Mouse (Mus musculus): ENCODE results near the gene Gpr137. TPM values are rescaled to one million over a fixed set of nuclear protein-coding genes. Genes with fewer than 3 reads are reported as not detected.
"Not testable (repeated sequence)": the region's sequence is repeated elsewhere in the genome, so short reads cannot be mapped to it uniquely, and the experiment has no call there.

The Gpr137 gene
- polyA plus RNA-seq (2014; fragmentation: Nextera tagmentation; extraction: Ambion mirVana): 23.3 and 27.4 TPM in 2 replicates

DNA sequence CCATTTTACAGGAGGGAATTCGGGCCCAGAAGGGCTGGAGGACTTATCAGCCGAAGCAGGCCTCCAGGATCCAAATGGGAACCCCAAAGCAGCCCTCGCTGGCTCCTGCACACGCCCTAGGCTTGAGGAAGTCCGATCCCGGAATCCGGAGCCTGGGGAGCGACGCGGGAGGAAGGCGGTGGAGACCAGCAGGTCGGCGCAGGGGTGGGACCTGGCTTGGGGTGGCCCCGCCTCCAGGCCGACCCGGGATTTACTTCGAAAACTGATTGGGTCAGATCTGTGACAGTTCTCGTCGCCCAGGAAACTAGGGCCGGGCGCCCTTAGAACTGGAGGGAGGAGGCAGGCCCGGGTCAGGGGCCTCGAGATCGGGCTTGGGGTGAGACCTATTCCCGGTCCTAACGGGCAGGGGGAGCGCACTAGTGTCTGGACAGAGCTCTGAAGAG lies at the start of gene Gpr137:
Gene Gpr137, minus strand, starts transcription at position 232 of the 443 bp plus-strand sequence.
- Histone ChIP-seq H3K9me3 (ENCODE audit: control insufficient read depth, low read length) (no peaks in the 10 kb centered on the region), H3K9ac (ENCODE audit: low read depth, low read length) (peak within 1 kb of the TSS; percentile 86), H3K36me3 (ENCODE audit: control insufficient read depth, insufficient read depth, low read length) (0 out of 2 replicates have a peak, but pooled peaks cover 4% of the 10 kb centered on the region), H3K27ac (ENCODE audit: low read depth, low read length) (peak within 1 kb of the TSS; percentile 98), H3K4me2 (replicated peaks; ENCODE audit: low read depth, low read length) (peak within 1 kb of the TSS; percentile 98), H3K27me3 (ENCODE audit: control insufficient read depth, insufficient read depth, low read length) (no peaks in the 10 kb centered on the region), H3K4me1 (ENCODE audit: control insufficient read depth, insufficient read depth, low read length) (peaks cover 9% of the 10 kb centered on the region), H3K4me3 (ENCODE audit: low read length) (peak within 1 kb of the TSS; percentile 88)
- ATAC-seq (ENCODE audit: low FRiP score, low TSS enrichment): peak; percentile 91
- WGBS: under 1% methylated on average over 27 of the region's 27 CpGs

DNA sequence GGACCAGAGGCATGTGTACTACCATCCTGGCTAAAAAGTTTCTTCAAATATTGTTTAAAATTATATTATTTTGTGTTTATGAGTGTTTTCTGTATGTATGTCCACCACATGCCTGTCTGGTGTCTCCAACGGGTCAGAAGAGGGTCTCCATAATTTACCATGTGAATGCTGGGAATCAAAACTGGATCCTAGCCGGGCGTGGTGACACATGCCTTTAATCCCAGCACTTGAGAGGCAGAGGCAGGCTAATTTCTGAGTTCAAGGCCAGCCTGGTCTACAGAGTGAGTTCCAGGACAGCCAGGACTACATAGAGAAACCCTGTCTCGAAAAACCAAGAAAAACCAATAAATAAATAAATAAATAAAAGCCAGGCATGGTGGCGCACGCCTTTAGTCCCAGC lies 48.9 kb upstream of the Gpr137 start:
- H3K4me3 ChIP-seq (ENCODE audit: low read length); H3K4me2 ChIP-seq (replicated peaks; ENCODE audit: low read depth, low read length); H3K9ac ChIP-seq (ENCODE audit: low read depth, low read length); H3K9me3 ChIP-seq (ENCODE audit: control insufficient read depth, low read length); ATAC-seq (ENCODE audit: low FRiP score, low TSS enrichment); H3K27ac ChIP-seq (ENCODE audit: low read depth, low read length); H3K27me3 ChIP-seq (ENCODE audit: control insufficient read depth, insufficient read depth, low read length); H3K36me3 ChIP-seq (ENCODE audit: control insufficient read depth, insufficient read depth, low read length): not testable (repeated sequence)
- whole genome bisulfite sequencing: 90% methylated on average over 6 of the region's 6 CpGs
- peaks cover 30% of the 10 kb centered on the region for H3K4me1 ChIP-seq (ENCODE audit: control insufficient read depth, insufficient read depth, low read length)

DNA sequence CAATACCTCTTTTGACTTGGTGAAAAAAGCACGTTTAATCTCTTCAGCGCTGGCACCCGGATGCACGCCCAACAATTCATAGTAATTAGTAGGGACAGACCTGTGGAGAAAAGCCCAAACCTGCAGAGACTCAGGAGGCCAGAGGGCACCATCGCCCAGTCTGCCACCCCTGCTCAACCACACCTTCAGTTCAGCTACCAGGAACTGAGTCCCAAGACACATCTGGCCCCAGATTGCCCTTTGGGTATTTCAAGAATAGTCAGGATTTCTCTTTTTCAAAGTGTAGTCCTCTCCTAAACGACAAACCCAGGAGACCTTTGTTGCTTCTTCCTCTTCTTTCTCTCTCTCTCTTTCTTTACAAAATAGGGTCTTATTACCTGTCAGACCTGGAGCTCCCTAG lies 48.4 kb upstream of the Gpr137 start:
- no peak overlapping the region for H3K4me3 ChIP-seq (ENCODE audit: low read length)
- no peak overlapping the region for H3K9ac ChIP-seq (ENCODE audit: low read depth, low read length)
- H3K27me3 ChIP-seq (ENCODE audit: control insufficient read depth, insufficient read depth, low read length): no peaks in the 10 kb centered on the region
- no peaks in the 10 kb centered on the region for H3K36me3 ChIP-seq (ENCODE audit: control insufficient read depth, insufficient read depth, low read length)
- no peak for ATAC-seq (ENCODE audit: low FRiP score, low TSS enrichment)
- peaks cover 31% of the 10 kb centered on the region for H3K4me1 ChIP-seq (ENCODE audit: control insufficient read depth, insufficient read depth, low read length)
- WGBS: 87% methylated on average over 6 of the region's 6 CpGs
- H3K4me2 ChIP-seq (replicated peaks; ENCODE audit: low read depth, low read length): no peak overlapping the region
- no peaks in the 10 kb centered on the region for H3K9me3 ChIP-seq (ENCODE audit: control insufficient read depth, low read length)
- H3K27ac ChIP-seq (ENCODE audit: low read depth, low read length): no peak overlapping the region

DNA sequence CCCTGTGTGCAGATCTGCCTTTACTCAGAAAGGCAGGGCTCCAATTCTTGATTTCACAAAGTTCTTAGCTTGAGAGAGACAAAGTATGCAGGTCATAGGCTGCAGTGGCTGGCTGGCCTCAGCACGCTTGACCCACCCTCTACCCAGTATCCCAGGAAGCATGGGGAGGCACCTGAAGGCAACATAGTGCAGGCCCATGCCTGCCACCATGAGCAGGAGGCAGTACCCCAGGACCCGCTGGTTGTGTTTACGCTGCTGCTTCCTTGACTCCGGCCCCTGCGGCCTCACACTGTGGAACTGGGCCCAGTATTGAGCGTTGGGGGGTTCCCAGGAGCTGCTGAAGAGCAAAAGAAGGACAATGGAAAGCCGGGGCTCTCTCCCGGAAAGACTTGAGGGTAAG lies 47.0 kb upstream of the Gpr137 start:
- ATAC-seq (ENCODE audit: low FRiP score, low TSS enrichment): no peak
- Histone ChIP-seq H3K4me2 (replicated peaks; ENCODE audit: low read depth, low read length) (no peak overlapping the region), H3K9me3 (ENCODE audit: control insufficient read depth, low read length) (no peaks in the 10 kb centered on the region), H3K4me3 (ENCODE audit: low read length) (no peak overlapping the region), H3K27me3 (ENCODE audit: control insufficient read depth, insufficient read depth, low read length) (no peaks in the 10 kb centered on the region), H3K27ac (ENCODE audit: low read depth, low read length) (no peak overlapping the region), H3K9ac (ENCODE audit: low read depth, low read length) (no peak overlapping the region), H3K4me1 (ENCODE audit: control insufficient read depth, insufficient read depth, low read length) (peaks cover 23% of the 10 kb centered on the region), H3K36me3 (ENCODE audit: control insufficient read depth, insufficient read depth, low read length) (peaks cover 6% of the 10 kb centered on the region; the same call in 1 of the 2 replicates)
- WGBS: 82% methylated on average over 8 of the region's 8 CpGs

DNA sequence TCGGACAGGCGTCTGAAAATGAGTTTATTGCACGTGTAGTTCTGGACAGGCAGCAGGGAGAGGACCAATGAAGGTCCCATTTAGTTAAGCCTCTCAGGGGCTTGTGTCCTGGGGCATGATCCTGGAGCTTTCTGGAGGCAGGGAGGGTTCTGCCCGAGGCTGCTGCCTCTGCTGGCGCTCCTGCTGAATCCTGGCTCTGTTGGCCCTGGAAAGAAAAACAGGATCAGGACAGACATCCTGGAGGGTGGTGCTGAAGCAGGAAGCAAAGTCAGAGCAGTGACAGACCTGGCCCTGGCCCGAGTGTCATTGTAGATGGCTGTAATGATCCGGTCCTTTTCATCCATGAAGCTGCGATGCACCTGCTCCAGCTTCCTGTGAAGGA lies 45.6 kb upstream of the Gpr137 start:
- H3K27ac ChIP-seq (ENCODE audit: low read depth, low read length): peak overlapping the region; percentile 69; the same call in 1 of the 2 replicates
- ATAC-seq (ENCODE audit: low FRiP score, low TSS enrichment): no peak
- 2% methylated on average over 8 of the region's 8 CpGs for WGBS

DNA sequence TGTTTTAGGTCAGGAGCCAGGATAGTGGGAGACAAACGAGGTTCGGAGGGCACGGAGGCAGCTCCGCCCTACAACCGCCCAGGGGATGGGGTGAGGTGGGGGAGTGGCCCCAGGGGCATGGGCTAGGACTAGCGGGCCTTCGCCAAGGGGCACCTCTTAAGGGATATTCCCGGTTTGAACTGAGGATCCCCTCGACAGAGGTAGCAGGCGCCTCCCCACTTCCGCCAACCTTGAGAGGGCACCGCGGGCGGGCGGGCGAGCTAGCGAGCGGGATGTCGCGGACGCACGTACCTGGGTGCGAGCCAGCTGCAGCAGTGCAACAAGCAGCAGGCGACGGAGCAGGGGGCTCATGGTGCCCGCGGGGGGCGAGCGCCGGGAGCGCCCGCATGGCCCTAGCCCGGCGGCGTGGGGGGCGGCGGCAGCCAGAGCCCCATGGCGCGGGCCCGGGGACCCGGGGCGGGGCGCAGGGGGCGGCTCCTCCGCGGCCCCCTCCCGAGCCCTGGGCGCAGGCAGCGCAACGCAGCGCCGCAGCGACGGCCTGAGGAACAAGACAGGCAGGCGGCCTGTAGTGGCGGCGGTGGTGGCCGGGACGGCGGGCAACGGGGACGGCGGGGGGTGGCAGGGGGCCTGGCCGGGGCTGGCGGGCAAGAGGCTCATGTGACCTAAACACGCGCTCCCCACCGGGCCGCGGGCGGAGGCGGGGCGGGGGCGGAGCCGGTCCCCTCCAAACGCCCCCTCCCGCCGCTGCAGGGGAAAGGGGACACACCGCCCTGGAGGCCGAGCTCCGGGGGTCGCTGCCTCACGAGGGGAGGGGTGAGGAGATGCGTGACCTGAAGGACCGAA lies 45.0 kb upstream of the Gpr137 start, which contains the start of gene Vegfb:
Gene Vegfb, minus strand, starts transcription at position 591 of the 843 bp plus-strand sequence.
- H3K4me1 ChIP-seq (ENCODE audit: control insufficient read depth, insufficient read depth, low read length): peaks cover 16% of the 10 kb centered on the region
- peak within 1 kb of the TSS; percentile 85 for H3K4me3 ChIP-seq (ENCODE audit: low read length)
- peak within 1 kb of the TSS; percentile 96 for H3K9ac ChIP-seq (ENCODE audit: low read depth, low read length)
- peak within 1 kb of the TSS; percentile 69; the same call in 1 of the 2 replicates for H3K27ac ChIP-seq (ENCODE audit: low read depth, low read length)
- ATAC-seq (ENCODE audit: low FRiP score, low TSS enrichment): peak; percentile 56
- no peaks in the 10 kb centered on the region for H3K27me3 ChIP-seq (ENCODE audit: control insufficient read depth, insufficient read depth, low read length)
- 1% methylated on average over 75 of the region's 85 CpGs for WGBS
- H3K36me3 ChIP-seq (ENCODE audit: control insufficient read depth, insufficient read depth, low read length): peaks cover 20% of the 10 kb centered on the region; the same call in 1 of the 2 replicates
- H3K4me2 ChIP-seq (replicated peaks; ENCODE audit: low read depth, low read length): peak within 1 kb of the TSS; percentile 90
- no peaks in the 10 kb centered on the region for H3K9me3 ChIP-seq (ENCODE audit: control insufficient read depth, low read length)

More for the DNA sequence above, 45.6 kb upstream of the Gpr137 start:
- Histone ChIP-seq H3K4me2 (replicated peaks; ENCODE audit: low read depth, low read length) (peak overlapping the region; percentile 90), H3K4me1 (ENCODE audit: control insufficient read depth, insufficient read depth, low read length) (peaks cover 17% of the 10 kb centered on the region), H3K36me3 (ENCODE audit: control insufficient read depth, insufficient read depth, low read length) (peaks cover 16% of the 10 kb centered on the region; the same call in 1 of the 2 replicates), H3K4me3 (ENCODE audit: low read length) (peak overlapping the region; percentile 85), H3K9ac (ENCODE audit: low read depth, low read length) (peak overlapping the region; percentile 96), H3K9me3 (ENCODE audit: control insufficient read depth, low read length) (no peaks in the 10 kb centered on the region), H3K27me3 (ENCODE audit: control insufficient read depth, insufficient read depth, low read length) (no peaks in the 10 kb centered on the region)

DNA sequence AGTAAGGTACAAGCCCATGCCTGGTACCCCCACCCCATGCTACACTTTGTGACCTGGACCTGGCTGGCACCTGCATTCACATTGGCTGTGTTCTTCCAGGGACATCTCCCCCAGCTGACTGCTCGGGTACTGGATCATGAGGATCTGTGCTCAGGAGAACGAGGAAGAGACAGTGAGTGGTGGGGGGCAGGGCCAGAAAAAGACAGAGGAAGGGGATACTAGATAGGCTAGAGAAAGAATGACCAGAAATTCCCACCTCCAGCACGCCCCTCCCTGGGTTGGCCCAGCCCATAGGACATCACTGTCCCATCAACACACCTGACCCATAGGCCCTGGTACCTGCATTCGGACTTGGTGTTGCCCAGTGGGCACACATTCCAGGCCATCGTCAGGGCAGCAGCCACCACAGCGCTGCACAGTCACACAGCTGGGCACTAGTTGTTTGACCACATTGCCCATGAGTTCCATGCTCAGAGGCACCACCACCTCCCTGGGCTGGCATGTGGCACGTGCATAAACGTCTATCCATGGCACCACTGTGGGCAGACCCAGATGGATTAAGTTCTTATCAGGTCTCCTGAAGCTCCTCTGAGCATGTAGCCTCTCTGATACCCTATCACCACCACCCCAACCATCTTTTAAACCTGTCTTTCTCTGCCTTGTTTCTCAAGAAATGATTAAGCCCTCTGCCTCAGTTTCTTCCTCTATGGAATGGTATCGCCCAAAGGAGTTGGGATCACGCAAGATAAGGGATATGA lies 43.9 kb upstream of the Gpr137 start:
- peaks cover 22% of the 10 kb centered on the region; the same call in 1 of the 2 replicates for H3K36me3 ChIP-seq (ENCODE audit: control insufficient read depth, insufficient read depth, low read length)
- no peak overlapping the region for H3K27ac ChIP-seq (ENCODE audit: low read depth, low read length)
- peaks cover 18% of the 10 kb centered on the region for H3K4me1 ChIP-seq (ENCODE audit: control insufficient read depth, insufficient read depth, low read length)
- H3K9me3 ChIP-seq (ENCODE audit: control insufficient read depth, low read length): no peaks in the 10 kb centered on the region
- H3K9ac ChIP-seq (ENCODE audit: low read depth, low read length): peak overlapping the region; percentile 96; the same call in 1 of the 2 replicates
- H3K4me2 ChIP-seq (replicated peaks; ENCODE audit: low read depth, low read length): peak overlapping the region; percentile 90
- H3K4me3 ChIP-seq (ENCODE audit: low read length): peak overlapping the region; percentile 85
- H3K27me3 ChIP-seq (ENCODE audit: control insufficient read depth, insufficient read depth, low read length): no peaks in the 10 kb centered on the region
- WGBS: 76% methylated on average over 10 of the region's 10 CpGs
- no peak for ATAC-seq (ENCODE audit: low FRiP score, low TSS enrichment)

DNA sequence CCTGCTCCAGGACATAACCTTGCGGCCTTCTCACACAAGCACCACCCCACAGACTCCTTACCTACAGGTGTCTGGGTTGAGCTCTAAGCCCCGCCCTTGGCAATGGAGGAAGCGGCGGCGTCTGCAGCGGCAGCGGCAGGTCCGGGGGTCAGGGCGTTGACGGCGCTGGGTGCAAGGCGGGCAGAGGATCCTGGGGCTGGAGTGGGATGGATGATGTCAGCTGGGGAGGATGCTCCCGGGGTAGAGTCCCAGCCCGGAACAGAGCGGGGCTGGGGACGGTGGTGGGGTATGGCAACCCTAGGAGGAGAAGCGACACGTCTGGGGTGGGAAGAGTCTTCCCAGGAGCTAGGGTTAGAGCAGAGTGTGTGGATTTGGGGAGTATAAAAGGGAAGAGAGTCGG lies 43.0 kb upstream of the Gpr137 start:
- Histone ChIP-seq H3K4me2 (replicated peaks; ENCODE audit: low read depth, low read length) (no peak overlapping the region), H3K27me3 (ENCODE audit: control insufficient read depth, insufficient read depth, low read length) (no peaks in the 10 kb centered on the region), H3K9ac (ENCODE audit: low read depth, low read length) (no peak overlapping the region), H3K27ac (ENCODE audit: low read depth, low read length) (no peak overlapping the region), H3K4me1 (ENCODE audit: control insufficient read depth, insufficient read depth, low read length) (peaks cover 22% of the 10 kb centered on the region), H3K36me3 (ENCODE audit: control insufficient read depth, insufficient read depth, low read length) (peaks cover 22% of the 10 kb centered on the region; the same call in 1 of the 2 replicates), H3K4me3 (ENCODE audit: low read length) (no peak overlapping the region), H3K9me3 (ENCODE audit: control insufficient read depth, low read length) (no peaks in the 10 kb centered on the region)
- WGBS: 84% methylated on average over 19 of the region's 19 CpGs
- no peak for ATAC-seq (ENCODE audit: low FRiP score, low TSS enrichment)
